Mouse (Mus musculus) heart, embryonic 11.5 days (tissue): ENCODE data around the gene Dnal4. TPM values are rescaled to one million over a fixed set of nuclear protein-coding genes. Genes with fewer than 3 reads are reported as not detected.
A peak's percentile ranks its signal among the peaks of the same experiment; 100 is the strongest.
"Not testable (repeated sequence)": the region's sequence is repeated elsewhere in the genome, so short reads cannot be mapped to it uniquely, and the experiment has no call there.

Experiments
- ATAC-seq: fragments of 200-750 bp; cut with Nextera tagmentation; replicated peaks from 2 replicates; pipeline ENCODE4 v1.8.0; 2017; ENCODE audit warnings: moderate library complexity; ENCODE audit not compliant: insufficient number of reproducible peaks, low FRiP score, low TSS enrichment
- H3K27ac ChIP-seq: fragments of 300-500 bp; sonication (generic); 2 replicates; pipeline ENCODE4 v1.5.1; 2014; ENCODE audit warnings: mild to moderate bottlenecking, low read depth, low read length
- H3K27me3 ChIP-seq: fragments of 300-500 bp; sonication (generic); 2 replicates; pipeline ENCODE4 v1.6.1; 2014; ENCODE audit warnings: mild to moderate bottlenecking, low read length, mixed read lengths; ENCODE audit not compliant: control insufficient read depth, insufficient read depth
- H3K36me3 ChIP-seq: fragments of 300-500 bp; sonication (generic); 2 replicates; pipeline ENCODE4 v1.6.1; 2014; ENCODE audit warnings: mild to moderate bottlenecking, low read length, moderate library complexity, mixed read lengths; ENCODE audit not compliant: control insufficient read depth, insufficient read depth
- H3K4me1 ChIP-seq: fragments of 300-500 bp; sonication (generic); 2 replicates; pipeline ENCODE4 v1.6.1; 2014; ENCODE audit warnings: low read length; ENCODE audit not compliant: control insufficient read depth, insufficient read depth
- H3K4me2 ChIP-seq: fragments of 300-500 bp; sonication (generic); 2 replicates; pipeline ENCODE4 v1.6.1; 2014; ENCODE audit warnings: mild to moderate bottlenecking, moderate library complexity
- H3K4me3 ChIP-seq: fragments of 300-500 bp; sonication (generic); 2 replicates; pipeline ENCODE4 v1.5.1; 2014; ENCODE audit warnings: low read depth, low read length
- H3K9ac ChIP-seq: fragments of 300-500 bp; sonication (generic); 2 replicates; pipeline ENCODE4 v1.6.1; 2014; ENCODE audit warnings: mild to moderate bottlenecking, low read depth, low read length, moderate library complexity
- H3K9me3 ChIP-seq: fragments of 300-500 bp; sonication (generic); replicated peaks from 2 replicates; pipeline ENCODE4 v1.6.1; 2016; ENCODE audit warnings: low read length; ENCODE audit not compliant: control insufficient read depth
- WGBS: fragments of 180-500 bp; shearing (Covaris S2); extraction: QIAGEN DNeasy Blood & Tissue Kit; methylation state at CpG from one replicate; pipeline ENCODE4 v1.1.7; 2014; ENCODE audit not compliant: insufficient replicate concordance; 5-methylcytosine and 5-hydroxymethylcytosine counted together
- polyA plus RNA-seq: library from polyadenylated mRNA; unstranded; fragments of >200 nt; fragmentation: Nextera tagmentation; extraction: Ambion mirVana; gene quantifications from 2 replicates; pipeline ENCODE4 v1.2.1, GENCODE M21; 2014

The Dnal4 gene
- polyA plus RNA-seq, 1 experiment from 2014 or later, result 37.3 TPM

DNA sequence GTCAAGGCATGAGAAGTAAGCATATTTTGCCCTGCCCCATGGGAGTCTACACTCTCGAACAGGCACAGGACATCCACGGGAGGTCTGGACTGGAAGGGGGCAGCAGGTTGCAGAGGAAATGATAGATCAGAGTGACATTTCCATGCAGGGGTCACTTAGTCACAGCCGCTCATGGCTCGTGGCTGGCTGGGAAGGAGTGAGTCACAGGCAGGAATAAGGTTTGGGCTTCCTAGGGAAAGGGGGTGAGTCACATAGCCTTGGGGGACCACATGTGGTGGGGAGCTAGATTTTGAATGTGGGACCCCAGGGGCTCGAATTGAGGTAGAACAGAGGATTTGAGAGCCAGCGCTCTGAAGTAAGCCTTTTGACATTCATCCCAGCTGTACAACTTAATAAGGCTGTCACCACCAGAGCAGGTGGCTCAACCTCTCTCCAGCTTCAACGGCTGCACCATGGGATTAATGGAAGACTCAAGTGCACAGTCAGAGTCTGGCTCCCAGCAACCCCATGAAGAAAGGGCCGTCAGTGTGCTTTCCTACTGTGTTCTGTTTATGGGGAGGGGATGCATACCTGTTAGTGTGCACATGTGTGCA is 36.1 kb upstream of the Dnal4 start:
- no peak overlapping the region for H3K4me3 ChIP-seq
- no peak for ATAC-seq
- no peak overlapping the region for H3K9ac ChIP-seq
- H3K4me2 ChIP-seq, result no peak overlapping the region
- H3K27ac ChIP-seq, result no peak overlapping the region
- no peaks in the 10 kb centered on the region for H3K9me3 ChIP-seq
- WGBS, result 52% methylated on average over 8 of the region's 8 CpGs
- H3K27me3 ChIP-seq, result peaks cover 15% of the 10 kb centered on the region
- no peaks in the 10 kb centered on the region for H3K4me1 ChIP-seq
- H3K36me3 ChIP-seq, result no peaks in the 10 kb centered on the region

- not testable (repeated sequence) for H3K9me3 ChIP-seq, H3K4me2 ChIP-seq, H3K4me3 ChIP-seq, H3K36me3 ChIP-seq, H3K27ac ChIP-seq, H3K4me1 ChIP-seq, ATAC-seq, H3K9ac ChIP-seq
- H3K27me3 ChIP-seq, result peaks cover 16% of the 10 kb centered on the region
- 65% methylated on average over 2 of the region's 2 CpGs for WGBS
These were observed 35.2 kb upstream of the Dnal4 start for GRCm38 (mm10) chr15:79812840-79813239.

DNA sequence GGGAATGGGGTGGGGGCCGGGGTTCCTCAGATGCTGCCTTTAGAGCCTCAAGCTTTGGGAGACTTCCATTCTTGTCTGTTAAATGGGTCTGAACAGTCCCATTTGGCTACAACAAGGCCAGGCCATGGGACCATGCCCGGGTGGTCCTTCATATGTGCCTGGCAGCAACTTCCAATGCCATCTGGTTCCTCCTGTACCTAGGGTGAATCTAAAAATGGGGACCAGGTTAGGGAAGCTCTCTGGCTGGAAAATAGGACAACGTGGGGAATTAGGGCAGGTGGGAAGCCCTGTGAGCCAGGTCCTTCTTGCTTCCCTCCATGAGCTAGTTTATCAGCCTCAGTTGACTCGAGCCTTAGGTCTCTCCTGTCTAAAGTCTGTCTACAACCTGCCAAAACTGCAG is 33.3 kb upstream of the Dnal4 start:
- H3K36me3 ChIP-seq, result no peaks in the 10 kb centered on the region
- H3K4me2 ChIP-seq, result no peak overlapping the region
- 65% methylated on average over 4 of the region's 4 CpGs for WGBS
- peaks cover 34% of the 10 kb centered on the region for H3K27me3 ChIP-seq
- H3K4me3 ChIP-seq, result no peak overlapping the region
- no peaks in the 10 kb centered on the region for H3K4me1 ChIP-seq
- ATAC-seq, result no peak
- H3K9me3 ChIP-seq, result no peaks in the 10 kb centered on the region
- no peak overlapping the region for H3K9ac ChIP-seq
- no peak overlapping the region for H3K27ac ChIP-seq

GRCm38 (mm10) chr15:79810061-79810460 is 32.4 kb upstream of the Dnal4 start:
- H3K9me3 ChIP-seq, result no peaks in the 10 kb centered on the region
- H3K4me3 ChIP-seq, result no peak overlapping the region
- no peak overlapping the region for H3K27ac ChIP-seq
- no peaks in the 10 kb centered on the region for H3K4me1 ChIP-seq
- no peaks in the 10 kb centered on the region for H3K36me3 ChIP-seq
- WGBS, result 54% methylated on average over 3 of the region's 3 CpGs
- H3K9ac ChIP-seq, result no peak overlapping the region
- peaks cover 40% of the 10 kb centered on the region for H3K27me3 ChIP-seq
- no peak for ATAC-seq
- no peak overlapping the region for H3K4me2 ChIP-seq

GRCm38 (mm10) chr15:79808658-79809057 is 31.0 kb upstream of the Dnal4 start:
- Histone ChIP-seq H3K4me3 (no peak overlapping the region), H3K27ac (no peak overlapping the region), H3K4me1 (peaks cover 4% of the 10 kb centered on the region; the same call in 1 of the 2 replicates), H3K36me3 (no peaks in the 10 kb centered on the region), H3K9me3 (no peaks in the 10 kb centered on the region), H3K4me2 (no peak overlapping the region), H3K9ac (no peak overlapping the region), H3K27me3 (peaks cover 54% of the 10 kb centered on the region)
- WGBS, result 45% methylated on average over 5 of the region's 5 CpGs
- no peak for ATAC-seq

GRCm38 (mm10) chr15:79808114-79808513 is 30.5 kb upstream of the Dnal4 start:
- H3K4me2 ChIP-seq, result no peak overlapping the region
- peaks cover 8% of the 10 kb centered on the region; the same call in 1 of the 2 replicates for H3K4me1 ChIP-seq
- no peaks in the 10 kb centered on the region for H3K36me3 ChIP-seq
- no peak overlapping the region for H3K4me3 ChIP-seq
- H3K9me3 ChIP-seq, result no peaks in the 10 kb centered on the region
- 31% methylated on average over 5 of the region's 5 CpGs for WGBS
- peaks cover 60% of the 10 kb centered on the region for H3K27me3 ChIP-seq
- ATAC-seq, result no peak
- no peak overlapping the region for H3K27ac ChIP-seq
- no peak overlapping the region for H3K9ac ChIP-seq

DNA sequence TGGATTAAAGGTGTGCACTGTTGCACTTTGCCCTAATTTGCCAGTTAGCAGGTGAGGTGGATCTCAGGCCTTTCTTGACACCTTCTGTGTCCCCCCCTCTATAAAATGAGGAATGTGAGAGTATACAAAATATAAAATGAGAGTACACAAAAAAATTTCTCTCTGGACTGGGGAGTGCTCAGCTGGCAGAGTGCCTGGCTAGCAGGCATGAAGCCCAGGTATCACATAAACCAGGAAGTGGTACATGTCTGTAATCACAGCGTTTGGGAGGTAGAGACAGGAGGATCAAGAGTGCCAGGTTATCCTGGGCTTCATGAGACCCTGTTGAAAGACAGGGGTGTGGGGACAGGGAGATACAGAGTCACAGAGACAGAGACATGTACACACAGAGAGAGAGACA is 29.4 kb upstream of the Dnal4 start:
- Histone ChIP-seq H3K36me3 (no peaks in the 10 kb centered on the region), H3K4me1 (peaks cover 8% of the 10 kb centered on the region; the same call in 1 of the 2 replicates), H3K27ac (no peak overlapping the region), H3K9ac (no peak overlapping the region), H3K4me3 (no peak overlapping the region), H3K27me3 (peaks cover 67% of the 10 kb centered on the region), H3K9me3 (no peaks in the 10 kb centered on the region), H3K4me2 (no peak overlapping the region)
- ATAC-seq, result no peak
- 46% methylated on average over 1 of the region's 1 CpGs for WGBS

- peak overlapping the region; percentile 90 for H3K4me2 ChIP-seq
- no peak overlapping the region; the same call in 1 of the 2 replicates for H3K4me3 ChIP-seq
- H3K36me3 ChIP-seq, result no peaks in the 10 kb centered on the region
- no peak overlapping the region for H3K27ac ChIP-seq
- H3K9me3 ChIP-seq, result no peaks in the 10 kb centered on the region
- WGBS, result 24% methylated on average over 8 of the region's 8 CpGs
- H3K4me1 ChIP-seq, result peaks cover 8% of the 10 kb centered on the region; the same call in 1 of the 2 replicates
- H3K27me3 ChIP-seq, result peaks cover 79% of the 10 kb centered on the region
- H3K9ac ChIP-seq, result no peak overlapping the region
- no peak for ATAC-seq
These were observed 27.6 kb upstream of the Dnal4 start for GRCm38 (mm10) chr15:79805246-79805645.
